Mouse (Mus musculus) limb, embryonic 12.5 days (tissue): ENCODE measurements around the gene Chrna10. TPM values are rescaled to one million over a fixed set of nuclear protein-coding genes. Genes with fewer than 3 reads are reported as not detected.

Experiments
- ATAC-seq: fragments of 200-750 bp; cut with Nextera tagmentation; 2 replicates; pipeline ENCODE4 v1.8.0; 2017; ENCODE audit warnings: low read depth, moderate TSS enrichment; ENCODE audit not compliant: insufficient number of reproducible peaks, insufficient read depth, low FRiP score, low TSS enrichment
- H3K27ac ChIP-seq: fragments of 300-500 bp; sonication (generic); 2 replicates; pipeline ENCODE4 v1.5.1; 2016; ENCODE audit warnings: mild to moderate bottlenecking, moderate library complexity
- H3K27me3 ChIP-seq: fragments of 300-500 bp; sonication (generic); 2 replicates; pipeline ENCODE4 v1.6.1; 2016; ENCODE audit warnings: mild to moderate bottlenecking, moderate library complexity
- H3K36me3 ChIP-seq: fragments of 300-500 bp; sonication (generic); 2 replicates; pipeline ENCODE4 v1.6.1; 2016; ENCODE audit warnings: mild to moderate bottlenecking, moderate library complexity
- H3K4me1 ChIP-seq: fragments of 300-500 bp; sonication (generic); replicated peaks from 2 replicates; pipeline ENCODE4 v1.6.1; 2016
- H3K4me2 ChIP-seq: fragments of 300-500 bp; sonication (generic); 2 replicates; pipeline ENCODE4 v1.6.1; 2016; ENCODE audit warnings: mild to moderate bottlenecking, moderate library complexity
- H3K4me3 ChIP-seq: fragments of 300-500 bp; sonication (generic); replicated peaks from 2 replicates; pipeline ENCODE4 v1.5.1; 2016; ENCODE audit warnings: mild to moderate bottlenecking
- H3K9ac ChIP-seq: fragments of 300-500 bp; sonication (generic); replicated peaks from 2 replicates; pipeline ENCODE4 v1.6.1; 2016; ENCODE audit warnings: mild to moderate bottlenecking, moderate library complexity
- H3K9me3 ChIP-seq: fragments of 300-500 bp; sonication (generic); 2 replicates; pipeline ENCODE4 v1.6.1; 2016; ENCODE audit warnings: mild to moderate bottlenecking, moderate library complexity
- WGBS: fragments of 180-500 bp; shearing (Covaris S2); methylation state at CpG from one replicate; pipeline ENCODE4 v1.1.7; 2016; 5-methylcytosine and 5-hydroxymethylcytosine counted together
- polyA plus RNA-seq: library from polyadenylated mRNA; unstranded; fragments of >200 nt; fragmentation: Nextera tagmentation; extraction: Ambion mirVana; gene quantifications from 2 replicates; pipeline ENCODE4 v1.2.1, GENCODE M21; 2016

Chrna10 gene
- polyA plus RNA-seq, 1 experiment from 2014 or later = not detected

GRCm38 (mm10) chr7:102081784-102082183 lies 34.8 kb downstream of the Chrna10 start:
- Histone ChIP-seq H3K9ac (no peak overlapping the region), H3K27ac (no peak overlapping the region), H3K27me3 (no peaks in the 10 kb centered on the region), H3K9me3 (no peaks in the 10 kb centered on the region), H3K4me1 (no peaks in the 10 kb centered on the region), H3K4me3 (no peak overlapping the region), H3K36me3 (peaks cover 97% of the 10 kb centered on the region), H3K4me2 (no peak overlapping the region)
- WGBS = 95% methylated on average over 5 of the region's 5 CpGs
- ATAC-seq = no peak

- H3K4me2 ChIP-seq = no peak overlapping the region
- H3K9ac ChIP-seq = no peak overlapping the region
- H3K9me3 ChIP-seq = no peaks in the 10 kb centered on the region
- no peak overlapping the region for H3K4me3 ChIP-seq
- no peaks in the 10 kb centered on the region for H3K4me1 ChIP-seq
- no peak overlapping the region for H3K27ac ChIP-seq
- peaks cover 96% of the 10 kb centered on the region for H3K36me3 ChIP-seq
- no peaks in the 10 kb centered on the region for H3K27me3 ChIP-seq
- 88% methylated on average over 8 of the region's 8 CpGs for WGBS
- no peak for ATAC-seq
These were observed 36.3 kb downstream of the Chrna10 start for GRCm38 (mm10) chr7:102080311-102080710.

GRCm38 (mm10) chr7:102078517-102078916 lies 38.1 kb downstream of the Chrna10 start:
- no peaks in the 10 kb centered on the region for H3K9me3 ChIP-seq
- H3K27ac ChIP-seq = no peak overlapping the region
- H3K27me3 ChIP-seq = no peaks in the 10 kb centered on the region
- H3K36me3 ChIP-seq = peaks cover 96% of the 10 kb centered on the region
- H3K4me1 ChIP-seq = no peaks in the 10 kb centered on the region
- no peak overlapping the region for H3K9ac ChIP-seq
- 79% methylated on average over 7 of the region's 7 CpGs for WGBS
- ATAC-seq = no peak
- no peak overlapping the region for H3K4me3 ChIP-seq
- no peak overlapping the region for H3K4me2 ChIP-seq

- H3K9ac ChIP-seq = no peak overlapping the region
- no peak overlapping the region for H3K27ac ChIP-seq
- 82% methylated on average over 5 of the region's 7 CpGs for WGBS
- H3K27me3 ChIP-seq = no peaks in the 10 kb centered on the region
- no peak for ATAC-seq
- no peaks in the 10 kb centered on the region for H3K4me1 ChIP-seq
- H3K9me3 ChIP-seq = no peaks in the 10 kb centered on the region
- no peak overlapping the region for H3K4me3 ChIP-seq
- H3K4me2 ChIP-seq = no peak overlapping the region
- H3K36me3 ChIP-seq = peaks cover 96% of the 10 kb centered on the region
These were observed 39.8 kb downstream of the Chrna10 start for GRCm38 (mm10) chr7:102076714-102077296.

GRCm38 (mm10) chr7:102066363-102066762 lies 50.3 kb downstream of the Chrna10 start:
- peak overlapping the region; percentile 63 for H3K9ac ChIP-seq
- no peaks in the 10 kb centered on the region for H3K9me3 ChIP-seq
- peaks cover 16% of the 10 kb centered on the region for H3K36me3 ChIP-seq
- peak overlapping the region; percentile 70 for H3K4me3 ChIP-seq
- WGBS = 80% methylated on average over 6 of the region's 6 CpGs
- no peak for ATAC-seq
- H3K27ac ChIP-seq = no peak overlapping the region
- peaks cover 18% of the 10 kb centered on the region for H3K4me1 ChIP-seq
- peak overlapping the region; percentile 68 for H3K4me2 ChIP-seq
- H3K27me3 ChIP-seq = no peaks in the 10 kb centered on the region

GRCm38 (mm10) chr7:102065046-102065891 lies 51.4 kb downstream of the Chrna10 start, which contains the start of the genes Rnf121, Xndc1 and Xntrpc:
Gene Rnf121, minus strand, starts transcription at chr7:102065469.
Gene Xndc1, plus strand, starts transcription at chr7:102065511.
Gene Xntrpc, plus strand, starts transcription at chr7:102065713.
- Histone ChIP-seq H3K4me3 (peak within 1 kb of the TSS; percentile 70), H3K27ac (peak within 1 kb of the TSS; percentile 84), H3K4me2 (peak within 1 kb of the TSS; percentile 68), H3K9ac (peak within 1 kb of the TSS; percentile 63), H3K4me1 (peaks cover 18% of the 10 kb centered on the region), H3K36me3 (0 out of 2 replicates have a peak, but pooled peaks cover 8% of the 10 kb centered on the region), H3K27me3 (no peaks in the 10 kb centered on the region), H3K9me3 (no peaks in the 10 kb centered on the region)
- peak; percentile 98 for ATAC-seq
- under 1% methylated on average over 56 of the region's 56 CpGs for WGBS

GRCm38 (mm10) chr7:102064655-102065045 lies 52.0 kb downstream of the Chrna10 start:
- peak overlapping the region; percentile 63 for H3K9ac ChIP-seq
- peak overlapping the region; percentile 70 for H3K4me3 ChIP-seq
- no peaks in the 10 kb centered on the region for H3K27me3 ChIP-seq
- H3K4me2 ChIP-seq = peak overlapping the region; percentile 68
- peaks cover 9% of the 10 kb centered on the region for H3K36me3 ChIP-seq
- 0% methylated on average over 9 of the region's 9 CpGs for WGBS
- H3K4me1 ChIP-seq = peaks cover 18% of the 10 kb centered on the region
- H3K27ac ChIP-seq = peak overlapping the region; percentile 84; the same call in 1 of the 2 replicates
- H3K9me3 ChIP-seq = no peaks in the 10 kb centered on the region
- ATAC-seq = peak; percentile 20; the same call in 1 of the 2 replicates

- Histone ChIP-seq H3K4me1 (peaks cover 18% of the 10 kb centered on the region), H3K4me2 (peak overlapping the region; percentile 68), H3K36me3 (peaks cover 17% of the 10 kb centered on the region), H3K27ac (no peak overlapping the region), H3K9ac (no peak overlapping the region), H3K27me3 (no peaks in the 10 kb centered on the region), H3K9me3 (no peaks in the 10 kb centered on the region), H3K4me3 (peak overlapping the region; percentile 70)
- no peak for ATAC-seq
- 86% methylated on average over 9 of the region's 9 CpGs for WGBS
These were observed 52.7 kb downstream of the Chrna10 start for GRCm38 (mm10) chr7:102063891-102064290.

GRCm38 (mm10) chr7:102062203-102062602 lies 54.4 kb downstream of the Chrna10 start:
- WGBS = 90% methylated on average over 1 of the region's 1 CpGs
- no peak overlapping the region for H3K9ac ChIP-seq
- no peak for ATAC-seq
- H3K27me3 ChIP-seq = no peaks in the 10 kb centered on the region
- peaks cover 28% of the 10 kb centered on the region for H3K36me3 ChIP-seq
- no peak overlapping the region for H3K27ac ChIP-seq
- H3K9me3 ChIP-seq = no peaks in the 10 kb centered on the region
- peaks cover 18% of the 10 kb centered on the region for H3K4me1 ChIP-seq
- no peak overlapping the region for H3K4me3 ChIP-seq
- H3K4me2 ChIP-seq = no peak overlapping the region

- Histone ChIP-seq H3K27me3 (no peaks in the 10 kb centered on the region), H3K9me3 (no peaks in the 10 kb centered on the region), H3K27ac (no peak overlapping the region), H3K4me1 (peaks cover 13% of the 10 kb centered on the region), H3K36me3 (peaks cover 34% of the 10 kb centered on the region), H3K4me3 (no peak overlapping the region), H3K9ac (no peak overlapping the region), H3K4me2 (no peak overlapping the region)
- ATAC-seq = no peak
- 88% methylated on average over 3 of the region's 3 CpGs for WGBS
These were observed 55.3 kb downstream of the Chrna10 start for GRCm38 (mm10) chr7:102061353-102061752.
